Mouse (Mus musculus) c-Kit-positive CD71-negative TER-119-negative erythroid progenitor cells, embryonic 14.5 days (primary cell): ENCODE data around the gene Tbc1d30.

Experiments used
- DNase-seq: peaks from one replicate; pipeline ENCODE4 v3.0.0-alpha.2; 2013; ENCODE audit warnings: low read depth

Gene Tbc1d30

DNA sequence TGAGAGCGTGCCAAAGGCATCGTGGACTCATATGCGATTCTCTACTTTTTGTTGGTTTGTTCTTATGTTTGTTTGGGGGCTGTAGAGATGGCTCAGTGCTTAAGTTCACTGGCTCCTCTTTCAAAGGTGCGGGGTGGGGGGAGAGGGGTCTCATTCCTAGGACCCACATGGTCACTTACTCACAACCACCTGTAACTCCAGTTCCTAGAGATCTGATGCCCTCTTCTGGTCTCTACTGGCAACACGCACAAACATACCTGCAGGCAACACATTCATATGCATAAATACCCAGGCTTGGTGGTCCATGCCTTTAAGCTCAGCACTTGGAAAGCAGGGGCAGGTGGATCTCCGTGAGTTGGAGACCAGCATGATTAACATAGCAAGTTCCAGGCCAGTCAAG is 125.4 kb downstream of the Tbc1d30 start:
- no peak for DNase-seq

DNA sequence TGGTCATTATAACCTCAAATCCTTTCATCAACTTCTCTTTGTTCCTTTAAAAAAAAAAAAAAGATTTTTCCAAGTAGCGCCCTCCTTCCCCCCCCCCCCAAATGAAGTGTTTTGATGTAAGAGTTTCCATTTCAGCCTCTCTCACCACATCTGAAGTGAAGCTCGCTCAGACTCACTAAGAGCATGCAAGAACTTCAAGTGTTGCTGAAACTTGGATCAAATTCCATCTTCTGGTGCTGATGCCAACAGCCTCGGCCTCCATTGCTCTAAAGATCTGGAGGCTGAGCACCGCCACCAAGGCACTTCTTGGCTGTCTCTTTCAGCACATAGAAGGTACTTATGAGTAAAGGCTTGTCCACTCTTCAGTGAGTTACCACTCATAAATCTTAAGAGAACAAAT is 128.2 kb downstream of the Tbc1d30 start:
- no peak for DNase-seq

DNA sequence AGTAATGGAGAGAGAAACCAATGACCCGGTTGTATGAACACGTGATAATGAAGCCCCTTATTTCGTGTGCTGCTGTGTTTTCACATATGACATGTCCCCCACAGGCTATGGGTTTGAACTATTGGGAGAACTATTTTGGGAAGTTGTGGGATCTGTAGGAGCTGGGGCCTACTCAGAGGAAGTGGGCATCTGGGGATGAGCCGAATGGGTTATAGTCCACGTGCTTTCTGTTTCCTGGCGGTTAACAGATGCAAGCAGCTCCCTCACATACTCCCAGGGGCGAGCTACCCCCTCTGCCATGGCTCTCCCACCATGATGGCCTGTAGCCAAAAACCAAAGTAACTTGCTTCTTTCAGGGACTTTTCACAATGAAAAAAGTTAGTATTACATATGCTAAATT is 132.5 kb downstream of the Tbc1d30 start:
- DNase-seq, result no peak

GRCm38 (mm10) chr10:121216804-121217203 is 134.3 kb downstream of the Tbc1d30 start:
- no peak for DNase-seq
